Mouse (Mus musculus): ENCODE measurements around the gene Olfr167. TPM values are rescaled to one million over a fixed set of nuclear protein-coding genes. Genes with fewer than 3 reads are reported as not detected.
"Not testable (repeated sequence)": the region's sequence is repeated elsewhere in the genome, so short reads cannot be mapped to it uniquely, and the experiment has no call there.

Gene Olfr167
- polyA plus RNA-seq (2014; fragmentation: Nextera tagmentation; extraction: Ambion mirVana) = not detected in 2 replicates

GRCm38 (mm10) chr16:19522166-19522565, at the start of gene Olfr167:
Gene Olfr167, minus strand, starts transcription at chr16:19522266.
- no peak within 1 kb of the TSS for H3K27ac ChIP-seq (ENCODE audit: low read depth, low read length)
- H3K4me3 ChIP-seq (ENCODE audit: low read depth, low read length) = no peak within 1 kb of the TSS
- ATAC-seq (replicated peaks; ENCODE audit: insufficient number of reproducible peaks, low FRiP score, low TSS enrichment) = no peak
- H3K36me3 ChIP-seq (ENCODE audit: control insufficient read depth, insufficient read depth, low read length) = no peaks in the 10 kb centered on the region
- no peaks in the 10 kb centered on the region for H3K4me1 ChIP-seq (ENCODE audit: control insufficient read depth, insufficient read depth, low read length)
- no peak within 1 kb of the TSS for H3K4me2 ChIP-seq
- no peaks in the 10 kb centered on the region for H3K27me3 ChIP-seq (ENCODE audit: control insufficient read depth, insufficient read depth, low read length)
- H3K9me3 ChIP-seq (replicated peaks; ENCODE audit: control insufficient read depth, low read length) = no peaks in the 10 kb centered on the region
- no peak within 1 kb of the TSS for H3K9ac ChIP-seq (ENCODE audit: low read depth, low read length)
- 72% methylated on average over 2 of the region's 2 CpGs for WGBS (ENCODE audit: insufficient replicate concordance)

GRCm38 (mm10) chr16:19571709-19572108, 49.6 kb upstream of the Olfr167 start, which contains the start of gene Olfr169:
Gene Olfr169, minus strand, starts transcription at chr16:19571809.
- not testable (repeated sequence) for H3K4me1 ChIP-seq (ENCODE audit: control insufficient read depth, insufficient read depth, low read length); H3K9ac ChIP-seq (ENCODE audit: low read depth, low read length); ATAC-seq (replicated peaks; ENCODE audit: insufficient number of reproducible peaks, low FRiP score, low TSS enrichment); H3K27ac ChIP-seq (ENCODE audit: low read depth, low read length); H3K4me2 ChIP-seq; H3K4me3 ChIP-seq (ENCODE audit: low read depth, low read length); H3K27me3 ChIP-seq (ENCODE audit: control insufficient read depth, insufficient read depth, low read length); H3K9me3 ChIP-seq (replicated peaks; ENCODE audit: control insufficient read depth, low read length); H3K36me3 ChIP-seq (ENCODE audit: control insufficient read depth, insufficient read depth, low read length)
- WGBS (ENCODE audit: insufficient replicate concordance) = 85% methylated on average over 2 of the region's 2 CpGs

GRCm38 (mm10) chr16:19553429-19553828, 31.4 kb upstream of the Olfr167 start:
- not testable (repeated sequence) for H3K27ac ChIP-seq (ENCODE audit: low read depth, low read length); H3K9ac ChIP-seq (ENCODE audit: low read depth, low read length); ATAC-seq (replicated peaks; ENCODE audit: insufficient number of reproducible peaks, low FRiP score, low TSS enrichment); H3K4me2 ChIP-seq; H3K36me3 ChIP-seq (ENCODE audit: control insufficient read depth, insufficient read depth, low read length); H3K9me3 ChIP-seq (replicated peaks; ENCODE audit: control insufficient read depth, low read length); H3K4me1 ChIP-seq (ENCODE audit: control insufficient read depth, insufficient read depth, low read length); H3K27me3 ChIP-seq (ENCODE audit: control insufficient read depth, insufficient read depth, low read length); H3K4me3 ChIP-seq (ENCODE audit: low read depth, low read length)
- 81% methylated on average over 7 of the region's 7 CpGs for WGBS (ENCODE audit: insufficient replicate concordance)

GRCm38 (mm10) chr16:19552246-19552645, 30.2 kb upstream of the Olfr167 start:
- 84% methylated on average over 3 of the region's 3 CpGs for WGBS (ENCODE audit: insufficient replicate concordance)
- not testable (repeated sequence) for H3K36me3 ChIP-seq (ENCODE audit: control insufficient read depth, insufficient read depth, low read length); H3K27ac ChIP-seq (ENCODE audit: low read depth, low read length); H3K4me2 ChIP-seq; H3K27me3 ChIP-seq (ENCODE audit: control insufficient read depth, insufficient read depth, low read length); ATAC-seq (replicated peaks; ENCODE audit: insufficient number of reproducible peaks, low FRiP score, low TSS enrichment); H3K9me3 ChIP-seq (replicated peaks; ENCODE audit: control insufficient read depth, low read length); H3K4me1 ChIP-seq (ENCODE audit: control insufficient read depth, insufficient read depth, low read length); H3K4me3 ChIP-seq (ENCODE audit: low read depth, low read length); H3K9ac ChIP-seq (ENCODE audit: low read depth, low read length)

- Histone ChIP-seq H3K27me3 (ENCODE audit: control insufficient read depth, insufficient read depth, low read length) (no peaks in the 10 kb centered on the region), H3K4me1 (ENCODE audit: control insufficient read depth, insufficient read depth, low read length) (no peaks in the 10 kb centered on the region), H3K4me3 (ENCODE audit: low read depth, low read length) (no peak within 1 kb of the TSS), H3K9ac (ENCODE audit: low read depth, low read length) (no peak within 1 kb of the TSS), H3K9me3 (replicated peaks; ENCODE audit: control insufficient read depth, low read length) (no peaks in the 10 kb centered on the region), H3K36me3 (ENCODE audit: control insufficient read depth, insufficient read depth, low read length) (no peaks in the 10 kb centered on the region), H3K4me2 (no peak within 1 kb of the TSS), H3K27ac (ENCODE audit: low read depth, low read length) (no peak within 1 kb of the TSS)
- no peak for ATAC-seq (replicated peaks; ENCODE audit: insufficient number of reproducible peaks, low FRiP score, low TSS enrichment)
Observed at GRCm38 (mm10) chr16:19535455-19535854, 13.4 kb upstream of the Olfr167 start, which contains the start of gene Olfr168. Gene Olfr168, minus strand, starts transcription at chr16:19535555.

GRCm38 (mm10) chr16:19483394-19483793, 38.7 kb downstream of the Olfr167 start, which contains the start of gene Olfr166:
Gene Olfr166, plus strand, starts transcription at chr16:19483694.
- no peaks in the 10 kb centered on the region for H3K9me3 ChIP-seq (replicated peaks; ENCODE audit: control insufficient read depth, low read length)
- ATAC-seq (replicated peaks; ENCODE audit: insufficient number of reproducible peaks, low FRiP score, low TSS enrichment) = no peak
- no peak within 1 kb of the TSS for H3K9ac ChIP-seq (ENCODE audit: low read depth, low read length)
- no peak within 1 kb of the TSS for H3K27ac ChIP-seq (ENCODE audit: low read depth, low read length)
- no peaks in the 10 kb centered on the region for H3K4me1 ChIP-seq (ENCODE audit: control insufficient read depth, insufficient read depth, low read length)
- no peaks in the 10 kb centered on the region for H3K27me3 ChIP-seq (ENCODE audit: control insufficient read depth, insufficient read depth, low read length)
- no peak within 1 kb of the TSS for H3K4me2 ChIP-seq
- no peaks in the 10 kb centered on the region for H3K36me3 ChIP-seq (ENCODE audit: control insufficient read depth, insufficient read depth, low read length)
- no peak within 1 kb of the TSS for H3K4me3 ChIP-seq (ENCODE audit: low read depth, low read length)

GRCm38 (mm10) chr16:19464365-19464764, 57.7 kb downstream of the Olfr167 start:
- Histone ChIP-seq H3K4me2 (no peak overlapping the region), H3K9me3 (replicated peaks; ENCODE audit: control insufficient read depth, low read length) (no peaks in the 10 kb centered on the region), H3K9ac (ENCODE audit: low read depth, low read length) (no peak overlapping the region), H3K4me3 (ENCODE audit: low read depth, low read length) (no peak overlapping the region), H3K4me1 (ENCODE audit: control insufficient read depth, insufficient read depth, low read length) (no peaks in the 10 kb centered on the region), H3K27me3 (ENCODE audit: control insufficient read depth, insufficient read depth, low read length) (no peaks in the 10 kb centered on the region), H3K27ac (ENCODE audit: low read depth, low read length) (no peak overlapping the region), H3K36me3 (ENCODE audit: control insufficient read depth, insufficient read depth, low read length) (no peaks in the 10 kb centered on the region)
- no peak for ATAC-seq (replicated peaks; ENCODE audit: insufficient number of reproducible peaks, low FRiP score, low TSS enrichment)
- 83% methylated on average over 1 of the region's 1 CpGs for WGBS (ENCODE audit: insufficient replicate concordance)

Other genes with a start within 250 kb of the Olfr167 start
- not detected in 2 replicates for gene Olfr164, start 208.2 kb downstream of the Olfr167 start, polyA plus RNA-seq (2014; fragmentation: Nextera tagmentation; extraction: Ambion mirVana)
- not detected in 2 replicates for gene Olfr165, start 99.1 kb downstream of the Olfr167 start, polyA plus RNA-seq (2014; fragmentation: Nextera tagmentation; extraction: Ambion mirVana)
- gene Olfr166, start 38.6 kb downstream of the Olfr167 start, polyA plus RNA-seq (2014; fragmentation: Nextera tagmentation; extraction: Ambion mirVana) = not detected in 2 replicates
- not detected in 2 replicates for gene Olfr168, start 13.3 kb upstream of the Olfr167 start, polyA plus RNA-seq (2014; fragmentation: Nextera tagmentation; extraction: Ambion mirVana)
- not detected in 2 replicates for gene Olfr169, start 49.5 kb upstream of the Olfr167 start, polyA plus RNA-seq (2014; fragmentation: Nextera tagmentation; extraction: Ambion mirVana)
- gene Olfr170, start 89.6 kb upstream of the Olfr167 start, polyA plus RNA-seq (2014; fragmentation: Nextera tagmentation; extraction: Ambion mirVana) = not detected in 2 replicates
- not detected in 2 replicates for gene Olfr171, start 107.7 kb upstream of the Olfr167 start, polyA plus RNA-seq (2014; fragmentation: Nextera tagmentation; extraction: Ambion mirVana)
- gene Lamp3, start 184.1 kb upstream of the Olfr167 start, polyA plus RNA-seq (2014; fragmentation: Nextera tagmentation; extraction: Ambion mirVana) = 0.06 and 0.09 TPM in 2 replicates
- 22.4 and 28.7 TPM in 2 replicates for gene B3gnt5, start 237.9 kb upstream of the Olfr167 start, polyA plus RNA-seq (2014; fragmentation: Nextera tagmentation; extraction: Ambion mirVana)